In genomic region chr14:54442548-54442947, GRCm38 (mm10) we compare ENCODE assay signal across 12 mouse cellular contexts. TPM values are rescaled to one million over a fixed set of nuclear protein-coding genes. Genes with fewer than 3 reads are reported as not detected.
A peak's percentile ranks its signal among the peaks of the same experiment; 100 is the strongest.
DNase-seq lines count a peak whose midpoint lies in the region; ATAC-seq and TF ChIP-seq lines count a peak whose summit lies in the region.
"Had no signal": no experiment of that assay in that cellular context is flagged by ENCODE, and none has a peak within 500 bp of the region (broad histone marks: within the 10 kb centered on the region; RNA-seq: fewer than 3 reads in every experiment).

No protein-coding gene starts in this region.

- H3K27me3 ChIP-seq in heart, embryonic 16.5 days (ENCODE audit: control insufficient read depth, insufficient read depth, low read length), result no peaks in the 10 kb centered on the region
- no peaks in the 10 kb centered on the region for H3K27me3 ChIP-seq in embryonic facial prominence, embryonic 12.5 days
- no peaks in the 10 kb centered on the region for H3K27me3 ChIP-seq in limb, embryonic 14.5 days (ENCODE audit: control insufficient read depth, insufficient read depth, low read length)

- no peak for TF ChIP-seq POLR2A in limb, embryonic 14.5 days (IDR thresholded peaks at IDR 0.05; ENCODE audit: borderline replicate concordance, extremely low read depth, insufficient read depth, insufficient read length)

- WGBS in heart, embryonic 16.5 days, result 88% methylated on average over 3 of the region's 3 CpGs
- 74% methylated on average over 3 of the region's 3 CpGs for WGBS in embryonic facial prominence, embryonic 12.5 days
- 82% methylated on average over 3 of the region's 3 CpGs for WGBS in limb, embryonic 14.5 days

- intact Hi-C loops in heart, postnatal 36 days (cut with DNase I), result no loop called here
- intact Hi-C loops in left cerebral cortex, postnatal 25 days (cut with DNase I), result loop anchor here (5.0 kb wide), 1 partner anchor 35 kb away; the partner anchor contains the start of gene Rem2

- 0 out of 2 replicates have a peak, but pooled peaks cover 4% of the 10 kb centered on the region for H3K4me1 ChIP-seq in heart, embryonic 16.5 days (ENCODE audit: control insufficient read depth, insufficient read depth, low read length)
- H3K4me1 ChIP-seq in embryonic facial prominence, embryonic 12.5 days, result peaks cover 20% of the 10 kb centered on the region
- H3K4me1 ChIP-seq in limb, embryonic 14.5 days (ENCODE audit: control insufficient read depth, insufficient read depth, low read length), result peaks cover 25% of the 10 kb centered on the region

- peaks cover 23% of the 10 kb centered on the region for H3K36me3 ChIP-seq in heart, embryonic 16.5 days (ENCODE audit: control insufficient read depth, insufficient read depth)
- H3K36me3 ChIP-seq in embryonic facial prominence, embryonic 12.5 days, result peaks cover 43% of the 10 kb centered on the region
- H3K36me3 ChIP-seq in limb, embryonic 14.5 days (ENCODE audit: control insufficient read depth, insufficient read depth, low read length), result peaks cover 44% of the 10 kb centered on the region

- no peak overlapping the region for H3K9ac ChIP-seq in heart, embryonic 16.5 days (ENCODE audit: low read length)
- H3K9ac ChIP-seq in embryonic facial prominence, embryonic 12.5 days, result no peak overlapping the region
- no peak overlapping the region for H3K9ac ChIP-seq in limb, embryonic 14.5 days (ENCODE audit: low read depth, low read length, severe bottlenecking)
- H3K9ac ChIP-seq: liver, embryonic 14.5 days had no signal

- no peaks in the 10 kb centered on the region for H3K9me3 ChIP-seq in heart, embryonic 16.5 days (replicated peaks; ENCODE audit: control insufficient read depth, low read length)
- no peaks in the 10 kb centered on the region for H3K9me3 ChIP-seq in embryonic facial prominence, embryonic 12.5 days
- no peaks in the 10 kb centered on the region for H3K9me3 ChIP-seq in limb, embryonic 14.5 days (ENCODE audit: control insufficient read depth, low read length)
- H3K9me3 ChIP-seq: forebrain, embryonic 10.5 days had no signal

- ATAC-seq in heart, embryonic 16.5 days (replicated peaks; ENCODE audit: extremely low read depth, insufficient read depth, low FRiP score), result no peak
- ATAC-seq in embryonic facial prominence, embryonic 12.5 days (ENCODE audit: insufficient number of reproducible peaks, insufficient read depth, low FRiP score, low TSS enrichment), result no peak
- ATAC-seq in limb, embryonic 14.5 days (ENCODE audit: low FRiP score, low read depth), result no peak

- no peak overlapping the region for H3K4me3 ChIP-seq in heart, embryonic 16.5 days (ENCODE audit: low read length)
- H3K4me3 ChIP-seq in embryonic facial prominence, embryonic 12.5 days, result no peak overlapping the region
- no peak overlapping the region for H3K4me3 ChIP-seq in limb, embryonic 14.5 days (replicated peaks; ENCODE audit: low read length)
- H3K4me3 ChIP-seq: forebrain, embryonic 10.5 days had no signal

- 0 out of 2 replicates have a peak overlapping the region, but pooled peaks have one; percentile 31 for H3K27ac ChIP-seq in heart, embryonic 16.5 days (ENCODE audit: low read length)
- peak overlapping the region; percentile 93 for H3K27ac ChIP-seq in embryonic facial prominence, embryonic 12.5 days
- peak overlapping the region; percentile 86 for H3K27ac ChIP-seq in limb, embryonic 14.5 days (replicated peaks; ENCODE audit: low read depth, low read length)
- H3K27ac ChIP-seq: liver, embryonic 14.5 days had no signal

- DNase-seq in heart, postnatal 36 days, result no peak
- peak; percentile 49 for DNase-seq in 3T3-L1 (ENCODE audit: low read depth, low spot score)
- DNase-seq in limb, embryonic 14.5 days (ENCODE audit: low spot score), result no peak
- DNase-seq in left cerebral cortex, postnatal 25 days (ENCODE audit: low spot score in 2 of 2), result no peak
- no peak for DNase-seq in cerebellum, postnatal 36 days
- no peak for DNase-seq in thymus, adult 18-20 months
- DNase-seq: adrenal gland, adult 2 months had no signal

- H3K4me2 ChIP-seq in heart, embryonic 16.5 days (ENCODE audit: low read depth, low read length), result no peak overlapping the region
- H3K4me2 ChIP-seq in embryonic facial prominence, embryonic 12.5 days (replicated peaks), result 0 out of 2 replicates have a peak overlapping the region, but pooled peaks have one; percentile 23
- peak overlapping the region; percentile 22; the same call in 1 of the 2 replicates for H3K4me2 ChIP-seq in limb, embryonic 14.5 days (replicated peaks; ENCODE audit: low read depth, low read length, severe bottlenecking)

RNA-seq across cellular contexts. Expression of gene Mmp14, which starts 11.1 kb away (rescaled TPM):
- 89.5 and 99.5 TPM in 2 replicates for polyA plus RNA-seq in heart, embryonic 16.5 days (2015; fragmentation: Nextera tagmentation; extraction: Ambion mirVana)
- 10 to 100 TPM; 12.6 to 19.1 TPM for total RNA-seq in heart, postnatal 36 days (2021)
- 182 and 194 TPM in 2 replicates for polyA plus RNA-seq in embryonic facial prominence, embryonic 12.5 days (2016; fragmentation: Nextera tagmentation; extraction: Ambion mirVana)
- polyA plus RNA-seq in limb, embryonic 14.5 days (2012; rRNA removed), result 385 and 418 TPM in 2 replicates
- polyA plus RNA-seq in limb, embryonic 14.5 days (2014; fragmentation: Nextera tagmentation; extraction: Ambion mirVana), result 251 and 273 TPM in 2 replicates
- 10 to 100 TPM in 1 of 2 experiments, 1 to 10 TPM in 1; 7.9 to 14.8 TPM for total RNA-seq in left cerebral cortex, postnatal 25 days (2021)

RNA-seq across cellular contexts. Expression of gene Mrpl52, which starts 15.8 kb away (rescaled TPM):
- 191 and 212 TPM in 2 replicates for polyA plus RNA-seq in heart, embryonic 16.5 days (2015; fragmentation: Nextera tagmentation; extraction: Ambion mirVana)
- 100 to 1,000 TPM; 118 to 126 TPM for total RNA-seq in heart, postnatal 36 days (2021)
- 253 and 263 TPM in 2 replicates for polyA plus RNA-seq in embryonic facial prominence, embryonic 12.5 days (2016; fragmentation: Nextera tagmentation; extraction: Ambion mirVana)
- polyA plus RNA-seq in limb, embryonic 14.5 days (2012; rRNA removed), result 167 and 216 TPM in 2 replicates
- 228 and 265 TPM in 2 replicates for polyA plus RNA-seq in limb, embryonic 14.5 days (2014; fragmentation: Nextera tagmentation; extraction: Ambion mirVana)
- total RNA-seq in left cerebral cortex, postnatal 25 days (2021), result 10 to 100 TPM; 89.1 to 94.2 TPM

RNA-seq across cellular contexts. Expression of gene Lrp10, which starts 21.4 kb away (rescaled TPM):
- 45.8 and 52.0 TPM in 2 replicates for polyA plus RNA-seq in heart, embryonic 16.5 days (2015; fragmentation: Nextera tagmentation; extraction: Ambion mirVana)
- 10 to 100 TPM; 55.5 to 57.6 TPM for total RNA-seq in heart, postnatal 36 days (2021)
- polyA plus RNA-seq in embryonic facial prominence, embryonic 12.5 days (2016; fragmentation: Nextera tagmentation; extraction: Ambion mirVana), result 33.1 and 34.6 TPM in 2 replicates
- 45.7 and 55.7 TPM in 2 replicates for polyA plus RNA-seq in limb, embryonic 14.5 days (2012; rRNA removed)
- polyA plus RNA-seq in limb, embryonic 14.5 days (2014; fragmentation: Nextera tagmentation; extraction: Ambion mirVana), result 40.7 and 40.9 TPM in 2 replicates
- 10 to 100 TPM; 20.6 to 26.9 TPM for total RNA-seq in left cerebral cortex, postnatal 25 days (2021)

RNA-seq across cellular contexts. Expression of gene Slc7a7, which starts 25.0 kb away (rescaled TPM):
- polyA plus RNA-seq in heart, embryonic 16.5 days (2015; fragmentation: Nextera tagmentation; extraction: Ambion mirVana), result 8.6 and 12.3 TPM in 2 replicates
- 1 to 10 TPM; 4.1 to 6.1 TPM for total RNA-seq in heart, postnatal 36 days (2021)
- 4.8 and 5.2 TPM in 2 replicates for polyA plus RNA-seq in embryonic facial prominence, embryonic 12.5 days (2016; fragmentation: Nextera tagmentation; extraction: Ambion mirVana)
- polyA plus RNA-seq in limb, embryonic 14.5 days (2012; rRNA removed), result 7.4 and 11.1 TPM in 2 replicates
- polyA plus RNA-seq in limb, embryonic 14.5 days (2014; fragmentation: Nextera tagmentation; extraction: Ambion mirVana), result 4.5 and 5.6 TPM in 2 replicates
- 1 to 10 TPM; 1.7 to 2.8 TPM for total RNA-seq in left cerebral cortex, postnatal 25 days (2021)

RNA-seq across cellular contexts. Expression of gene Rem2, which starts 33.4 kb away (rescaled TPM):
- polyA plus RNA-seq in heart, embryonic 16.5 days (2015; fragmentation: Nextera tagmentation; extraction: Ambion mirVana), result 0.59 and 2.2 TPM in 2 replicates
- not detected for total RNA-seq in heart, postnatal 36 days (2021)
- 5.5 and 6.9 TPM in 2 replicates for polyA plus RNA-seq in embryonic facial prominence, embryonic 12.5 days (2016; fragmentation: Nextera tagmentation; extraction: Ambion mirVana)
- polyA plus RNA-seq in limb, embryonic 14.5 days (2012; rRNA removed), result 1.7 TPM in 2 replicates
- 1.4 and 2.1 TPM in 2 replicates for polyA plus RNA-seq in limb, embryonic 14.5 days (2014; fragmentation: Nextera tagmentation; extraction: Ambion mirVana)
- 1 to 10 TPM; 3.5 to 6.6 TPM for total RNA-seq in left cerebral cortex, postnatal 25 days (2021)
- total RNA-seq: gastrocnemius, adult 8-10 months had no signal

Comparison
In these comparisons a context has a peak if more than half of its experiments do, and no peak if none do; other contexts are left out.
1. H3K27ac ChIP-seq: peak in every context shown above with its lines; median percentile 93 in embryonic facial prominence, embryonic 12.5 days; 86 in limb, embryonic 14.5 days; 31 in heart, embryonic 16.5 days.